Mouse (Mus musculus): Measurements from ENCODE around the gene Pgpep1l.
"Not testable (repeated sequence)": the region's sequence is repeated elsewhere in the genome, so short reads cannot be mapped to it uniquely, and the experiment has no call there.

Pgpep1l gene

GRCm38 (mm10) chr7:68264028-68264453, at the start of gene Pgpep1l:
Gene Pgpep1l (minus strand): TSS chr7:68264233.
- DNase-seq, result no peak

- no peak for DNase-seq
These were observed 49.2 kb upstream of the Pgpep1l start for GRCm38 (mm10) chr7:68313038-68313782.

- no peak for DNase-seq
These were observed 48.4 kb upstream of the Pgpep1l start for GRCm38 (mm10) chr7:68312395-68312794.

GRCm38 (mm10) chr7:68311469-68311868, 47.4 kb upstream of the Pgpep1l start:
- DNase-seq, result no peak

GRCm38 (mm10) chr7:68306756-68307155, 42.7 kb upstream of the Pgpep1l start:
- DNase-seq, result no peak

- no peak for DNase-seq
These were observed 41.9 kb upstream of the Pgpep1l start for GRCm38 (mm10) chr7:68305781-68306575.

- no peak for DNase-seq
These were observed 39.7 kb upstream of the Pgpep1l start for GRCm38 (mm10) chr7:68303685-68304084.

- DNase-seq, result peak; percentile 47
These were observed 38.8 kb upstream of the Pgpep1l start for GRCm38 (mm10) chr7:68302586-68303433.

GRCm38 (mm10) chr7:68301160-68301559, 37.1 kb upstream of the Pgpep1l start:
- DNase-seq, result no peak

GRCm38 (mm10) chr7:68298381-68299076, 34.5 kb upstream of the Pgpep1l start:
- no peak for DNase-seq

GRCm38 (mm10) chr7:68296487-68296886, 32.5 kb upstream of the Pgpep1l start:
- no peak for DNase-seq

GRCm38 (mm10) chr7:68293997-68294789, 30.2 kb upstream of the Pgpep1l start:
- no peak for DNase-seq

- no peak for DNase-seq
These were observed 27.6 kb upstream of the Pgpep1l start for GRCm38 (mm10) chr7:68291603-68292002.

GRCm38 (mm10) chr7:68289081-68289480, 25.0 kb upstream of the Pgpep1l start:
- DNase-seq, result no peak

GRCm38 (mm10) chr7:68288000-68288399, 24.0 kb upstream of the Pgpep1l start:
- DNase-seq, result not testable (repeated sequence)

GRCm38 (mm10) chr7:68287582-68287981, 23.5 kb upstream of the Pgpep1l start:
- no peak for DNase-seq

GRCm38 (mm10) chr7:68286526-68287481, 22.8 kb upstream of the Pgpep1l start:
- DNase-seq, result no peak

- no peak for DNase-seq
These were observed 21.8 kb upstream of the Pgpep1l start for GRCm38 (mm10) chr7:68285851-68286298.

- no peak for DNase-seq
These were observed 19.7 kb upstream of the Pgpep1l start for GRCm38 (mm10) chr7:68283776-68284175.

- not testable (repeated sequence) for DNase-seq
These were observed 19.1 kb upstream of the Pgpep1l start for GRCm38 (mm10) chr7:68283133-68283520.

All from cerebellum, adult 11 months (tissue).